Mouse (Mus musculus) limb, embryonic 14.5 days (tissue): ENCODE measurements around the gene Cldn14. TPM values are rescaled to one million over a fixed set of nuclear protein-coding genes. Genes with fewer than 3 reads are reported as not detected.

Experiments
- ATAC-seq: fragments of 200-750 bp; cut with Nextera tagmentation; 2 replicates; pipeline ENCODE4 v1.8.0; 2017; ENCODE audit warnings: low read depth, moderate number of reproducible peaks, moderate TSS enrichment; ENCODE audit not compliant: low FRiP score
- DNase-seq: peaks from one replicate; pipeline ENCODE4 v3.0.0-alpha.2; 2015; ENCODE audit warnings: low spot score
- H3K27ac ChIP-seq: fragments of 300-500 bp; sonication (generic); replicated peaks from 2 replicates; pipeline ENCODE4 v1.5.1; 2014; ENCODE audit warnings: low read depth, mild to moderate bottlenecking, low read length, moderate library complexity, mixed read lengths
- H3K27me3 ChIP-seq: fragments of 300-500 bp; sonication (generic); 2 replicates; pipeline ENCODE4 v1.6.1; 2014; ENCODE audit warnings: low read length, mixed read lengths; ENCODE audit not compliant: control insufficient read depth, insufficient read depth
- H3K36me3 ChIP-seq: fragments of 300-500 bp; sonication (generic); 2 replicates; pipeline ENCODE4 v1.6.1; 2014; ENCODE audit warnings: mild to moderate bottlenecking, low read length, moderate library complexity, mixed read lengths; ENCODE audit not compliant: control insufficient read depth, insufficient read depth
- H3K4me1 ChIP-seq: fragments of 300-500 bp; sonication (generic); 2 replicates; pipeline ENCODE4 v1.6.1; 2014; ENCODE audit warnings: antibody characterized with exemption, low read length, mixed read lengths; ENCODE audit not compliant: control insufficient read depth, insufficient read depth
- H3K4me2 ChIP-seq: fragments of 300-500 bp; sonication (generic); replicated peaks from 2 replicates; pipeline ENCODE4 v1.6.1; 2014; ENCODE audit warnings: low read depth, mild to moderate bottlenecking, low read length, moderate library complexity; ENCODE audit not compliant: severe bottlenecking
- H3K4me3 ChIP-seq: fragments of 300-500 bp; sonication (generic); replicated peaks from 2 replicates; pipeline ENCODE4 v1.5.1; 2014; ENCODE audit warnings: low read length
- H3K9ac ChIP-seq: fragments of 300-500 bp; sonication (generic); 2 replicates; pipeline ENCODE4 v1.6.1; 2014; ENCODE audit warnings: mild to moderate bottlenecking, low read depth, low read length, moderate library complexity; ENCODE audit not compliant: severe bottlenecking
- H3K9me3 ChIP-seq: fragments of 300-500 bp; sonication (generic); 2 replicates; pipeline ENCODE4 v1.6.1; 2016; ENCODE audit warnings: low read length; ENCODE audit not compliant: control insufficient read depth
- POLR2A ChIP-seq: fragments of 200-500 bp; IDR thresholded peaks from 2 replicates; pipeline ENCODE4 v1.8.0; 2012; ENCODE audit warnings: inconsistent platforms, mild to moderate bottlenecking, moderate library complexity, borderline replicate concordance; ENCODE audit not compliant: insufficient read depth, insufficient read length; ENCODE audit errors: extremely low read depth
- WGBS: fragments of 180-500 bp; shearing (Covaris S2); extraction: QIAGEN DNeasy Blood & Tissue Kit; methylation state at CpG from one replicate; pipeline ENCODE4 v1.1.7; 2014; 5-methylcytosine and 5-hydroxymethylcytosine counted together
- polyA plus RNA-seq, 2 experiments: library from polyadenylated mRNA; depleted of rRNA in 1 of 2; stranded (reverse) in 1 of 2; unstranded in 1 of 2; fragments of >200 nt; fragmentation: Nextera tagmentation in 1 of 2; extraction: Ambion mirVana in 1 of 2; gene quantifications; 2 replicates each; pipeline versions ENCODE4 v1.2.1 to v1.2.3; 2012 to 2014

Gene Cldn14
- polyA plus RNA-seq, 2 experiments = not detected

- 92% methylated on average over 6 of the region's 6 CpGs for WGBS
- no peak overlapping the region for H3K4me3 ChIP-seq
- no peak for TF ChIP-seq POLR2A
- no peaks in the 10 kb centered on the region for H3K9me3 ChIP-seq
- no peak for DNase-seq
- no peaks in the 10 kb centered on the region for H3K27me3 ChIP-seq
- H3K9ac ChIP-seq = no peak overlapping the region
- H3K27ac ChIP-seq = no peak overlapping the region
- no peak for ATAC-seq
- H3K4me2 ChIP-seq = no peak overlapping the region
- peaks cover 45% of the 10 kb centered on the region for H3K36me3 ChIP-seq
- no peaks in the 10 kb centered on the region for H3K4me1 ChIP-seq
Observed at GRCm38 (mm10) chr16:93877612-93878380, 130.8 kb downstream of the Cldn14 start.

- no peaks in the 10 kb centered on the region for H3K27me3 ChIP-seq
- no peak overlapping the region for H3K9ac ChIP-seq
- H3K4me1 ChIP-seq = no peaks in the 10 kb centered on the region
- H3K36me3 ChIP-seq = peaks cover 74% of the 10 kb centered on the region
- no peak overlapping the region for H3K4me2 ChIP-seq
- TF ChIP-seq POLR2A = no peak
- H3K4me3 ChIP-seq = no peak overlapping the region
- DNase-seq = no peak
- no peak overlapping the region for H3K27ac ChIP-seq
- no peaks in the 10 kb centered on the region for H3K9me3 ChIP-seq
- ATAC-seq = no peak
- 94% methylated on average over 13 of the region's 13 CpGs for WGBS
Observed at GRCm38 (mm10) chr16:93874841-93875240, 133.8 kb downstream of the Cldn14 start.

Other genes with a start within 250 kb of the Cldn14 start
- 26.4 and 32.5 TPM in 2 replicates for gene Morc3, start 176.7 kb downstream of the Cldn14 start, polyA plus RNA-seq (2012; rRNA removed)
- gene Morc3, start 176.7 kb downstream of the Cldn14 start, polyA plus RNA-seq (2014; fragmentation: Nextera tagmentation; extraction: Ambion mirVana) = 29.3 and 32.0 TPM in 2 replicates
- gene Chaf1b, start 124.9 kb downstream of the Cldn14 start, polyA plus RNA-seq (2012; rRNA removed) = 43.2 and 44.4 TPM in 2 replicates
- gene Chaf1b, start 124.9 kb downstream of the Cldn14 start, polyA plus RNA-seq (2014; fragmentation: Nextera tagmentation; extraction: Ambion mirVana) = 66.3 and 73.9 TPM in 2 replicates
- gene Sim2, start 76.1 kb upstream of the Cldn14 start, polyA plus RNA-seq (2012; rRNA removed) = 5.9 and 7.0 TPM in 2 replicates
- gene Sim2, start 76.1 kb upstream of the Cldn14 start, polyA plus RNA-seq (2014; fragmentation: Nextera tagmentation; extraction: Ambion mirVana) = 0.97 and 1.4 TPM in 2 replicates